Mouse (Mus musculus) MEL (cell line): Measurements from ENCODE around the gene Mindy4b-ps.

Source experiments
- EP300 ChIP-seq, 2 experiments: IDR thresholded peaks; 2 replicates each; pipeline ENCODE4 v1.6.1; 2011; ENCODE audit warnings: improper control_type of control experiment in 2 of 2, low read length in 2 of 2, low read depth in 1 of 2, mild to moderate bottlenecking in 1 of 2
- TCF12 ChIP-seq: IDR thresholded peaks from 2 replicates; pipeline ENCODE4 v1.6.1; 2014; ENCODE audit warnings: low read depth, mild to moderate bottlenecking, inconsistent platforms, low read length, improper control_type of control experiment, moderate library complexity

DNA sequence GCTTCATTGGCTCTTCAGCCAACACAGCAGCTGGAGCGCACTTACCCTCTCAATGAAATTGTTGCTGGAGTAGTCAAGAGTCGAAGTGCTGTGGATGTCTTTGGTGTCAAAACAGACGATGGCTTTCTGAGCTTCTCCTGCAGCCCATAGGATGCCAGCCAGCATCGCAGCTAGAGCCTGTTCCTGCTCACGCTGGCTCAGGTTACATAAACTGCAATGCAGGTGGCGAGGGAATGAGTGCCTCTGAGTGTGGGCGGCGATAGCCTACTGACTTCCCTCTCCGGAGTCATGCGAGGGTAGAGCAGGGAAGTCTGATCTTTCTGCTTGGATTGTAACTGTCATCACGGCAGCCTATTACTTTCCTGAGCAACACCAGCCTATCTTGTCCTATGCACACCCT, 11.8 kb downstream of the Mindy4b-ps start:
- TF ChIP-seq EP300 (IDR thresholded peaks at IDR 0.05; ENCODE audit: low read depth in 1 of 2, low read length in 2 of 2) (no peak), TCF12 (no peak)
